Mouse (Mus musculus): ENCODE results near the gene Slc26a1. TPM values are rescaled to one million over a fixed set of nuclear protein-coding genes. Genes with fewer than 3 reads are reported as not detected.
A peak's percentile ranks its signal among the peaks of the same experiment; 100 is the strongest.

Slc26a1 gene
- polyA plus RNA-seq, 1 experiment from 2014 or later = 33.4 TPM

DNA sequence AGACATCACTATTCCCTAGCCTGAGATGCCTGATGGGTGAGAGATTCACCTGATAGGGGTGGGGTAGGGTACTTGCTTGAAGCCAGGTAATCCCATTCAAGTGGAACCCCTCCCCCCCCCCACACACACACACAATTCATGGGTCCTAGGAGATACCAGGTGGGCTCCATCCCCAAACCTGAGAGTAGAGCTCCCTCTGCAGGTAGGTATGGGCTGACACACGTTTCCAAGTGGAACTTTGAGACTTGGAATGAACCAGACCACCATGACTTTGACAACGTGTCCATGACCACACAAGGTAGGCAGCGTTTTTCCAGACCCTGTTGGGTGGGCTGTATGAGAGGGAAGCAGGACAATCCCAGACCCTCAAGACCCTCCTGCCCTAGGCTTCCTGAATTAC, 4.5 kb upstream of the Slc26a1 start:
- no peaks in the 10 kb centered on the region; the same call in 1 of the 2 replicates for H3K36me3 ChIP-seq (replicated peaks; ENCODE audit: insufficient read depth, low read length)
- H3K4me3 ChIP-seq (ENCODE audit: low read depth, low read length) = no peak overlapping the region
- TF ChIP-seq EP300 (IDR thresholded peaks at IDR 0.05; ENCODE audit: low read depth) (no peak), CTCF (IDR thresholded peaks at IDR 0.05; ENCODE audit: low read depth) (peak; percentile 69)
- H3K9me3 ChIP-seq (ENCODE audit: low read length) = no peaks in the 10 kb centered on the region
- DNase-seq (no peak), ATAC-seq (no peak)
- H3K4me2 ChIP-seq (ENCODE audit: low read depth, low read length) = no peak overlapping the region
- H3K4me1 ChIP-seq (ENCODE audit: insufficient read depth) = peaks cover 27% of the 10 kb centered on the region
- 38% methylated on average over 3 of the region's 3 CpGs for WGBS (ENCODE audit: insufficient replicate concordance)
- H3K27ac ChIP-seq (ENCODE audit: low read depth) = no peak overlapping the region
- H3K27me3 ChIP-seq (ENCODE audit: insufficient read depth, low read length) = no peaks in the 10 kb centered on the region
- H3K9ac ChIP-seq (replicated peaks) = no peak overlapping the region

DNA sequence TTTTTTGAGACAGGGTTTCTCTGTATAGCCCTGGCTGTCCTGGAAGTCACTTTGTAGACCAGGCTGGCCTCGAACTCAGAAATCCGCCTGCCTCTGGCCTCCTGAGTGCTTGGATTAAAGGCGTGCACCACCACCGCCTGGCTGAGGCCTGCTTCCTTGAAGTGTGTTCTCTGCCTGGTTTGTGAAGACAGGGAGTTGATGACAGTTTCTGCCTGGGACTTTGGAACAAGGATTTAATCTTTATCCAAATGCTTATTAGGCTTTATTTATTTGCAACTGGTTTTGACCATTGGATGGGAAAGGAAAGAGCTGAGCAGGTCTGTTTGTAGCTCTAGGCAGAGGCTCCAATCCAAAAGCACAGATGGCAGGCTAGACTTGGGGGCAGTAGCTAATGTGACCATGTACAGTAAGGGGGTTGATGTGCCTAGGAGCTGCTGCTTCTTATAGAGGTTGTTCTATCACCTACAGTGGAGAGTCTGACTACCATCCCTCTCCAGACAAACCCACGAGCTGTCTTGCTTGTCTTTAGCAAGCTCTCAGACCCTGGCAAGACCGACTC, 3.0 kb upstream of the Slc26a1 start:
- no peak overlapping the region for H3K4me2 ChIP-seq (ENCODE audit: low read depth, low read length)
- peaks cover 31% of the 10 kb centered on the region for H3K4me1 ChIP-seq (ENCODE audit: insufficient read depth)
- H3K9ac ChIP-seq (replicated peaks) = no peak overlapping the region
- DNase-seq = no peak
- H3K36me3 ChIP-seq (replicated peaks; ENCODE audit: insufficient read depth, low read length) = peaks cover 4% of the 10 kb centered on the region
- TF ChIP-seq EP300 (IDR thresholded peaks at IDR 0.05; ENCODE audit: low read depth) (no peak), CTCF (IDR thresholded peaks at IDR 0.05; ENCODE audit: low read depth) (no peak)
- H3K27ac ChIP-seq (ENCODE audit: low read depth) = no peak overlapping the region
- no peaks in the 10 kb centered on the region for H3K27me3 ChIP-seq (ENCODE audit: insufficient read depth, low read length)
- no peak for ATAC-seq
- H3K4me3 ChIP-seq (ENCODE audit: low read depth, low read length) = no peak overlapping the region
- WGBS (ENCODE audit: insufficient replicate concordance) = 82% methylated on average over 6 of the region's 6 CpGs
- H3K9me3 ChIP-seq (ENCODE audit: low read length) = no peaks in the 10 kb centered on the region

DNA sequence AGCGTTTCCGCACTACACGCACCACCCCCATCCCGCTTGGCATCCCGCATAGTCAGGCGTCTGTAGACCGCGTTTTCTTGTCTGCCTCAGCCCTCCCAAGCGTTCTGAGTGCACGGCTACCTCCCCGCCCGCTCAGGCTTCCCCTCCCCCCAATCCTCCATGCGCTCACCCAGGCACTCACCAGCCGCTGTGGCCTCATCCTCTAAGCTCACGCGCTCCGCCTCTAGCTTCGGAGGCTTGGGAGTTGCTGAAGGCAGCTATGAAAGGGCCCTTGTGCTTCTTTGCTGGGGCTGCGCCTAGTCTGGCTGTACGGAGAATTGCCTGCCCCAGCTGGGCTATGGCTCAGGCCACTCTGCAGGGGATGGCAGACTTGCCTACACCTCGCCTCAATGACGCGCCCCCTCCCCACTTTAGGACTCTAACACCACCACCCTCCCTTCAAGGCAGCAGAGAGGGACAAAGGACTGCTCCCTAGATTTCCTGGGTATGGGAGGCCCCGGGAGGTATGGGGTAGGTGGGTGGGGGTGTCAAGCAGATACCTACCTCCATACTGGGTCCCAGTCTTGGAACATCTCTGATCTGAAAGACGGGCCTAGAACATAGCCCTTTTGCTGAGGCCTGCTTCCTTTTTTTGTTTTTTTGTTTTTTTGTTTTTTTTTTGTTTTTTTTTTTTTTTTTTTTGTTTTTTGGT, 2.4 kb upstream of the Slc26a1 start:
- Histone ChIP-seq H3K9ac (replicated peaks) (peak overlapping the region; percentile 59), H3K9me3 (ENCODE audit: low read length) (no peaks in the 10 kb centered on the region), H3K4me1 (ENCODE audit: insufficient read depth) (peaks cover 35% of the 10 kb centered on the region), H3K36me3 (replicated peaks; ENCODE audit: insufficient read depth, low read length) (peaks cover 10% of the 10 kb centered on the region; the same call in 1 of the 2 replicates), H3K27ac (ENCODE audit: low read depth) (peak overlapping the region; percentile 96), H3K4me2 (ENCODE audit: low read depth, low read length) (peak overlapping the region; percentile 70), H3K4me3 (ENCODE audit: low read depth, low read length) (peak overlapping the region; percentile 13), H3K27me3 (ENCODE audit: insufficient read depth, low read length) (no peaks in the 10 kb centered on the region)
- ATAC-seq (peak; percentile 16), DNase-seq (peak; percentile 68)
- TF ChIP-seq CTCF (IDR thresholded peaks at IDR 0.05; ENCODE audit: low read depth) (no peak), EP300 (IDR thresholded peaks at IDR 0.05; ENCODE audit: low read depth) (no peak)
- WGBS (ENCODE audit: insufficient replicate concordance) = 15% methylated on average over 25 of the region's 25 CpGs

DNA sequence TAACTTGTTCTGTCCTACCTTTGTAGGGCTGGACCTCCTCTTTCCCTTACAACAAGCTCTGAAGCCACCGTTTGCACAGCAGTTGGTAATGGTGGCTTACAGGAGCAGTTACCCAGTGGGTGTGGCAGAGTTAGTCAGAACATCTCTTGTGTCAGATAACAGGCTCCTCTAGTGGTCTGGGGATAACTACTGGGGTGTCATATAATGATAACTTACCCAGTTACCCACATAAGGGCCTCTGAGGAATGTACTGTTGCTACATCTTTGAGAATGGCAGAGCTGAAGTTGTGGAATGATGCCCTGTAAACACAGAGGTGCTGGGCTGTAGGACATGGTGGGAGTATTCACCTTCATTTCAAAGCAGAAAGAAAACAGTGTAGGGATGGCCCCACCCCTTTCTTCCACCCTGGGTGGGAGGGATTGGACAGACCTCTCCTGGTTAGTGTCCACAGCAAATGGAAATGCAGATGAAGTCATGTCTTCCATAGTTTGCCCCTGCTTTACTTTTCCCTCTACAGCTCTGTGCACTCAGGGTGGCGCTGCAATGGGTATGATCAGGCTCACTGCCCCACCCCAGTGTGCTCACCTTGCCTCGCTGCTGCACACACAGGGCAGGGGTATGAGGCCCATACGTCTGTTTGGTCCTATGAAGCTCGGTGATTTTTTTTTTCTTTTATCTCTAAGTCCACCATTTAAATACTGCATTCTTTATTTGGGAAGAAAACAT, 1.6 kb upstream of the Slc26a1 start:
- DNase-seq = no peak
- peak overlapping the region; percentile 13; the same call in 1 of the 2 replicates for H3K4me3 ChIP-seq (ENCODE audit: low read depth, low read length)
- peaks cover 35% of the 10 kb centered on the region for H3K4me1 ChIP-seq (ENCODE audit: insufficient read depth)
- peaks cover 18% of the 10 kb centered on the region for H3K36me3 ChIP-seq (replicated peaks; ENCODE audit: insufficient read depth, low read length)
- peak overlapping the region; percentile 70 for H3K4me2 ChIP-seq (ENCODE audit: low read depth, low read length)
- no peaks in the 10 kb centered on the region for H3K27me3 ChIP-seq (ENCODE audit: insufficient read depth, low read length)
- peak; percentile 27 for ATAC-seq
- peak; percentile 72 for TF ChIP-seq EP300 (IDR thresholded peaks at IDR 0.05; ENCODE audit: low read depth)
- TF ChIP-seq CTCF (IDR thresholded peaks at IDR 0.05; ENCODE audit: low read depth) = peak; percentile 36
- peak overlapping the region; percentile 59; the same call in 1 of the 2 replicates for H3K9ac ChIP-seq (replicated peaks)
- H3K27ac ChIP-seq (ENCODE audit: low read depth) = peak overlapping the region; percentile 96
- 23% methylated on average over 5 of the region's 5 CpGs for WGBS (ENCODE audit: insufficient replicate concordance)
- no peaks in the 10 kb centered on the region for H3K9me3 ChIP-seq (ENCODE audit: low read length)

DNA sequence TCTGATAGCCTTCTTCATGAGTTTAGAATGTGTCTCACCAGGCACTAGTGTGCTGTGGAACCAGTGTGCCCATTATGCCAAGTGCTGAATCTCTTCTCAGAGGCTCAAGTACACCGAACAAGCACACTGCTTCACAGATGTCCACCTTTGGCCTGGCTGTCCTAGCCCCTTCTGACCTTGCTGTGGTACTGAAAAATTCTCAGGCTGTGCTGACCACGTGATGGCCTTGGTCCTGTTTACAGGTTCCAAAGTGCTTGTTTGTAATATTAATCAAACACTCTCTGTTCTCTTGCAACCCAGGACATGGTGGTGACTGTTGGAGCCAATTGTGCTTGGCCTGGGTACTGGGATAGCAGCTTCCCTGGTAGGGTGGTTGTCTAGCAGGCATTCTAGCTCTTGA, 745 bp downstream of the Slc26a1 start:
- peak; percentile 59 for DNase-seq
- H3K36me3 ChIP-seq (replicated peaks; ENCODE audit: insufficient read depth, low read length) = peaks cover 25% of the 10 kb centered on the region
- no peaks in the 10 kb centered on the region for H3K9me3 ChIP-seq (ENCODE audit: low read length)
- peaks cover 40% of the 10 kb centered on the region for H3K4me1 ChIP-seq (ENCODE audit: insufficient read depth)
- 54% methylated on average over 2 of the region's 2 CpGs for WGBS (ENCODE audit: insufficient replicate concordance)
- H3K4me3 ChIP-seq (ENCODE audit: low read depth, low read length) = peak overlapping the region; percentile 25
- H3K27ac ChIP-seq (ENCODE audit: low read depth) = peak overlapping the region; percentile 96
- TF ChIP-seq CTCF (IDR thresholded peaks at IDR 0.05; ENCODE audit: low read depth) (no peak), EP300 (IDR thresholded peaks at IDR 0.05; ENCODE audit: low read depth) (peak; percentile 57; the same call in 1 of the 2 replicates)
- peak; percentile 85 for ATAC-seq
- H3K9ac ChIP-seq (replicated peaks) = peak overlapping the region; percentile 19
- peak overlapping the region; percentile 70 for H3K4me2 ChIP-seq (ENCODE audit: low read depth, low read length)
- H3K27me3 ChIP-seq (ENCODE audit: insufficient read depth, low read length) = no peaks in the 10 kb centered on the region

DNA sequence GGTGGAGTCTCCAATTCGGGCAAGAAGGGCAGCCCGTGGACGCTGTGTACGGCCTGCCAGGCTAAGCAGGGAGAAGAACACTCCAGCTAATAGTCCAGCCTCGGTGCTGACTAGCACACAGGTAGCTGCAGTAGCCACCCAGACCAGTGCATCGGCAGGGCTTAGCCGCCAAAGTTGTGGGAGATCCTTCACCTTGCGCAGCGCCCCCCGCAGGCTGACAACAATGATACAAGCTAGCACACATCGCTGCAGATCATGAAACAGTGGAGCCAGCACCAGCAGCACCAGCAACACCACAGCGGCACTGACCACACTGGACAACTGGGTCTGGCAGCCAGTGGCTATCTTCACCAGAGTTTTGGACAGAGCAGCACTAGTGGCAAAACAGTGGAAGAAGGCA, 3.6 kb downstream of the Slc26a1 start:
- ATAC-seq (no peak), DNase-seq (no peak)
- H3K4me3 ChIP-seq (ENCODE audit: low read depth, low read length) = no peak overlapping the region
- peak; percentile 37 for TF ChIP-seq CTCF (IDR thresholded peaks at IDR 0.05; ENCODE audit: low read depth)
- no peak for TF ChIP-seq EP300 (IDR thresholded peaks at IDR 0.05; ENCODE audit: low read depth)
- H3K9ac ChIP-seq (replicated peaks) = no peak overlapping the region
- H3K27ac ChIP-seq (ENCODE audit: low read depth) = peak overlapping the region; percentile 39; the same call in 1 of the 2 replicates
- WGBS (ENCODE audit: insufficient replicate concordance) = 90% methylated on average over 12 of the region's 12 CpGs
- no peak overlapping the region for H3K4me2 ChIP-seq (ENCODE audit: low read depth, low read length)
- H3K36me3 ChIP-seq (replicated peaks; ENCODE audit: insufficient read depth, low read length) = peaks cover 25% of the 10 kb centered on the region
- H3K4me1 ChIP-seq (ENCODE audit: insufficient read depth) = peaks cover 31% of the 10 kb centered on the region
- H3K9me3 ChIP-seq (ENCODE audit: low read length) = no peaks in the 10 kb centered on the region
- no peaks in the 10 kb centered on the region for H3K27me3 ChIP-seq (ENCODE audit: insufficient read depth, low read length)

All from liver, postnatal 0 days (tissue).